Mouse (Mus musculus) spleen, postnatal 10 days (tissue): ENCODE results near the gene Susd5.

ENCODE experiments used
- DNase-seq, 2 experiments: peaks; one replicate each; pipeline ENCODE4 v3.0.0; 2021 to 2022; ENCODE audit warnings: low spot score in 2 of 2

Gene Susd5

GRCm38 (mm10) chr9:114057090-114057796, at the start of gene Susd5:
Susd5 (plus strand) TSS chr9:114057140.
- DNase-seq: no peak

GRCm38 (mm10) chr9:114007850-114008350, 49.0 kb upstream of the Susd5 start:
- DNase-seq: no peak

GRCm38 (mm10) chr9:114009526-114009925, 47.4 kb upstream of the Susd5 start:
- peak in 1 of 2 experiments; percentile 27 for DNase-seq

GRCm38 (mm10) chr9:114011203-114011602, 45.7 kb upstream of the Susd5 start:
- no peak for DNase-seq

- no peak for DNase-seq
Measured at GRCm38 (mm10) chr9:114014034-114014433, 42.9 kb upstream of the Susd5 start.

GRCm38 (mm10) chr9:114015724-114016123, 41.2 kb upstream of the Susd5 start:
- DNase-seq: peak; percentile 35 to 64

- no peak for DNase-seq
Measured at GRCm38 (mm10) chr9:114016402-114016801, 40.5 kb upstream of the Susd5 start.

- DNase-seq: no peak
Measured at GRCm38 (mm10) chr9:114019012-114019762, 37.8 kb upstream of the Susd5 start.

GRCm38 (mm10) chr9:114022141-114022540, 34.8 kb upstream of the Susd5 start:
- no peak for DNase-seq

- DNase-seq: no peak
Measured at GRCm38 (mm10) chr9:114025182-114025581, 31.8 kb upstream of the Susd5 start.

GRCm38 (mm10) chr9:114025846-114026245, 31.1 kb upstream of the Susd5 start:
- no peak for DNase-seq

GRCm38 (mm10) chr9:114026261-114026934, 30.5 kb upstream of the Susd5 start:
- DNase-seq: peak; percentile 27 to 82

- DNase-seq: no peak
Measured at GRCm38 (mm10) chr9:114040945-114041344, 16.0 kb upstream of the Susd5 start.

GRCm38 (mm10) chr9:114042490-114042889, 14.4 kb upstream of the Susd5 start:
- no peak for DNase-seq

- DNase-seq: peak in 1 of 2 experiments; percentile 41
Measured at GRCm38 (mm10) chr9:114044446-114044845, 12.5 kb upstream of the Susd5 start.

GRCm38 (mm10) chr9:114046028-114046427, 10.9 kb upstream of the Susd5 start, which contains the start of gene Fbxl2:
Fbxl2 (minus strand) TSS chr9:114046191.
- DNase-seq: no peak

- peak in 1 of 2 experiments; percentile 22 for DNase-seq
Measured at GRCm38 (mm10) chr9:114046676-114047075, 10.3 kb upstream of the Susd5 start.

GRCm38 (mm10) chr9:114050106-114050505, 6.8 kb upstream of the Susd5 start:
- no peak for DNase-seq

- no peak for DNase-seq
Measured at GRCm38 (mm10) chr9:114050778-114051177, 6.2 kb upstream of the Susd5 start.

GRCm38 (mm10) chr9:114052031-114052430, 4.9 kb upstream of the Susd5 start:
- DNase-seq: no peak

GRCm38 (mm10) chr9:114052866-114053265, 4.1 kb upstream of the Susd5 start:
- DNase-seq: no peak

GRCm38 (mm10) chr9:114068494-114069053, 11.6 kb downstream of the Susd5 start:
- no peak for DNase-seq
